Mouse (Mus musculus): ENCODE data around the gene Plet1.

GRCm38 (mm10) chr9:50535930-50536329, 41.6 kb downstream of the Plet1 start:
- no peak for TF ChIP-seq CTCF (conservative IDR thresholded peaks at IDR 0.05; ENCODE audit: low read length)
- TF ChIP-seq NANOG (IDR thresholded peaks at IDR 0.05; ENCODE audit: borderline replicate concordance, low read length), result no peak
